Mouse (Mus musculus) right cerebral cortex, postnatal 4 days (tissue): ENCODE measurements around the gene Zbed4.
"Not testable (repeated sequence)": the region's sequence is repeated elsewhere in the genome, so short reads cannot be mapped to it uniquely, and the experiment has no call there.

Experiments
- DNase-seq: peaks from one replicate; pipeline ENCODE4 v3.0.0-alpha.2; 2022

Gene Zbed4

GRCm38 (mm10) chr15:88751564-88752402 lies at the start of gene Zbed4:
Gene Zbed4 (plus strand): TSS chr15:88751660.
- DNase-seq = peak; percentile 44

GRCm38 (mm10) chr15:88702501-88702900 lies 49.0 kb upstream of the Zbed4 start:
- no peak for DNase-seq

GRCm38 (mm10) chr15:88704284-88704683 lies 47.2 kb upstream of the Zbed4 start:
- no peak for DNase-seq

- DNase-seq = no peak
Measured at GRCm38 (mm10) chr15:88706320-88706719, 45.1 kb upstream of the Zbed4 start.

- DNase-seq = not testable (repeated sequence)
Measured at GRCm38 (mm10) chr15:88706987-88707386, 44.5 kb upstream of the Zbed4 start.

- no peak for DNase-seq
Measured at GRCm38 (mm10) chr15:88708204-88708603, 43.3 kb upstream of the Zbed4 start.

GRCm38 (mm10) chr15:88708657-88709511 lies 42.6 kb upstream of the Zbed4 start:
- DNase-seq = no peak

GRCm38 (mm10) chr15:88709878-88710277 lies 41.6 kb upstream of the Zbed4 start:
- DNase-seq = no peak

- no peak for DNase-seq
Measured at GRCm38 (mm10) chr15:88712501-88712900, 39.0 kb upstream of the Zbed4 start.

- no peak for DNase-seq
Measured at GRCm38 (mm10) chr15:88714021-88714589, 37.4 kb upstream of the Zbed4 start.

- DNase-seq = peak; percentile 30
Measured at GRCm38 (mm10) chr15:88716350-88716749, 35.1 kb upstream of the Zbed4 start.

- DNase-seq = no peak
Measured at GRCm38 (mm10) chr15:88717239-88717638, 34.2 kb upstream of the Zbed4 start.

- DNase-seq = no peak
Measured at GRCm38 (mm10) chr15:88723205-88723604, 28.3 kb upstream of the Zbed4 start.

- no peak for DNase-seq
Measured at GRCm38 (mm10) chr15:88724311-88724710, 27.1 kb upstream of the Zbed4 start.

GRCm38 (mm10) chr15:88725036-88725435 lies 26.4 kb upstream of the Zbed4 start:
- no peak for DNase-seq

- DNase-seq = no peak
Measured at GRCm38 (mm10) chr15:88727204-88727603, 24.3 kb upstream of the Zbed4 start.

- DNase-seq = no peak
Measured at GRCm38 (mm10) chr15:88730717-88731116, 20.7 kb upstream of the Zbed4 start.

GRCm38 (mm10) chr15:88732405-88733020 lies 18.9 kb upstream of the Zbed4 start:
- DNase-seq = no peak

GRCm38 (mm10) chr15:88733041-88733751 lies 18.3 kb upstream of the Zbed4 start:
- DNase-seq = peak; percentile 68

- peak; percentile 83 for DNase-seq
Measured at GRCm38 (mm10) chr15:88733834-88734571, 17.5 kb upstream of the Zbed4 start, which contains the start of gene Brd1. Gene Brd1 (minus strand): TSS chr15:88734233.

GRCm38 (mm10) chr15:88736166-88736565 lies 15.3 kb upstream of the Zbed4 start:
- DNase-seq = no peak
